Mouse (Mus musculus): ENCODE measurements at regions not wholly inside any gene's neighbourhood (a gene's known extent, or its start where the extent isn't known, plus 50 kb on each side); places are given as distances from the start of the nearest gene placed in this dataset.
"Not testable (repeated sequence)": the region's sequence is repeated elsewhere in the genome, so short reads cannot be mapped to it uniquely, and the experiment has no call there.

DNA sequence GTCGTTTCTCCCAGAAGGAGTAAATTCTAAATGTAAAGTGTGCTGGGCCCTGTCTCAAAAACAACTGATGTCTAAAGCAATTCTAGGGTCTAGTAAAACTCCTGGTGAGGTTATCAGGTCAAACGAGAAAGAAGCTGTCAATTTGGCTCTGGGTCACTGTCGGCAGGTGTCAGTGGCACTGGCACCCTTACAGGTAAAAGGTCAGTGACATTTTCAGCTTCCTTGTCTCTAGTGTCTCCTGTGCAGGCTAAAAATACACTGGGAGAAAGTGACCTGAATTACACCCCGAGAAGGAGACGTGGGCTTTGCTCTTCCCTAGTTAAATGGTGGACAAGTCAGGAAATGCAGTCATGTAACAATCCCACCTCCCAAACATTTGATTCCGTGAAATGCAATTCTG is 91.8 kb upstream of the Slc38a2 start:
- Histone ChIP-seq H3K36me3 (replicated peaks) (no peaks in the 10 kb centered on the region), H3K4me2 (no peak overlapping the region), H3K9ac (no peak overlapping the region), H3K4me3 (replicated peaks) (no peak overlapping the region), H3K27me3 (no peaks in the 10 kb centered on the region), H3K4me1 (replicated peaks) (no peaks in the 10 kb centered on the region), H3K27ac (replicated peaks) (no peak overlapping the region), H3K9me3 (replicated peaks) (no peaks in the 10 kb centered on the region)
- WGBS (ENCODE audit: insufficient replicate concordance) = 64% methylated on average over 6 of the region's 6 CpGs
- no peak for ATAC-seq (ENCODE audit: insufficient read depth)

DNA sequence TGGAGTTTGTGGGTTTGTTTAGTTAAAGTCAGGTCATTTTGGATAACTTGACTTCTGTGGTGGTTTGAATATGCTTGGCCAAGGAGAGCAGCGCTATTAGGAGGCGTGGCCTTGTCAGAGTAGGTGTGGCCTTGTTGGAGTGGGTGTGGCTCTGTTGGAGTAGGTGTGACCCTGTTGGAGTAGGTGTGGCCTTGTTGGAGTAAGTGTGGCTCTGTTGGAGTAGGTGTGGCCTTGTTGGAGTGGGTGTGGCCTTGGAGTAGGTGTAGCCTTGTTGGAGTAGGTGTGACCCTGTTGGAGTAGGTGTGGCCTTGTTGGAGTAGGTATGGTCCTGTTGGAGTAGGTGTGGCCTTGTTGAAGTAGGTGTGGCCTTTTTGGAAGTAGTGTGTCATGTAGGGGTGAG is 88.4 kb upstream of the Slc38a2 start:
- not testable (repeated sequence) for H3K9me3 ChIP-seq (replicated peaks); H3K9ac ChIP-seq; H3K4me1 ChIP-seq (replicated peaks); H3K27me3 ChIP-seq; H3K4me2 ChIP-seq; H3K27ac ChIP-seq (replicated peaks); ATAC-seq (ENCODE audit: insufficient read depth); H3K4me3 ChIP-seq (replicated peaks); H3K36me3 ChIP-seq (replicated peaks)
- 75% methylated on average over 2 of the region's 2 CpGs for WGBS (ENCODE audit: insufficient replicate concordance)

DNA sequence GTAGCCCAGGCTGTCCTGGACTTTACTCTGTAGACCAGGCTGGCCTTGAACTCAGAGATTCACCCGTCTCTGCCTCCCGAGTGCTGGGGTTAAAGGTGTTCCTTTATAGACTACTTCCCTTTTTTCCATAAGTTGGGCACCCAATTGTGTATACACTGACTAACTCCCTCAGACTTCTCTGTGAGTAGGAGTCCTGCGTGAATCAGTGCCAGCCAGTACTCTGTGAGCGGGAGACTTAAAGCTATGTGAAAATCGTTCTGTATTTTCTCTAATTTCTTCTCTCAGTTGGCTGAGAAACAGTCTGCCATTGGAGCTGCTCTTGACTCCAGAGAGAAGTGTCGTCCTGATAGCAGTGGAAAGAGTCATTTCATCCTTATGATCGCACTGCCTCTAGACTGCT is 85.0 kb upstream of the Slc38a2 start:
- H3K9me3 ChIP-seq (replicated peaks) = no peaks in the 10 kb centered on the region
- ATAC-seq (ENCODE audit: insufficient read depth) = no peak
- no peak overlapping the region for H3K4me3 ChIP-seq (replicated peaks)
- no peak overlapping the region for H3K27ac ChIP-seq (replicated peaks)
- H3K27me3 ChIP-seq = no peaks in the 10 kb centered on the region
- no peak overlapping the region for H3K4me2 ChIP-seq
- 73% methylated on average over 7 of the region's 7 CpGs for WGBS (ENCODE audit: insufficient replicate concordance)
- H3K4me1 ChIP-seq (replicated peaks) = no peaks in the 10 kb centered on the region
- H3K9ac ChIP-seq = no peak overlapping the region
- no peaks in the 10 kb centered on the region for H3K36me3 ChIP-seq (replicated peaks)

DNA sequence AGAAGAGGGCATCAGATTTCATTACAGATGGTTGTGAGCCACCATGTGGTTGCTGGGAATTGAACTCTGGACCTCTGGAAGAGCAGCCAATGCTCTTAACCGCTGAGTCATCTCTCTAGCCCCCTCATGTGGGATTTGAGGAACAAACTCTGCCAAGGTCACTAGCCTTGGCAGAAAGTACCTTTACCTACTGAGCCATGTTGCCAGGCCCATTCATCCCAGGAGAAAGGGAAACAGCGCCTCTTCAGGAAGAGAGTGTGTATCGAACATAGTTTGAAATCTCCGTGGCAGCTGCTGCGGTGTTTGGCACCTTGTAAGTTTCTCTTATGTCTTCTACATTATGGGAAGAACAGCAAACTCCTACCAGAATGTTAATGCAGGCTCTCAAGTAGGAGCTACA is 82.0 kb upstream of the Slc38a2 start:
- Histone ChIP-seq H3K9ac (no peak overlapping the region), H3K36me3 (replicated peaks) (no peaks in the 10 kb centered on the region), H3K27ac (replicated peaks) (no peak overlapping the region), H3K9me3 (replicated peaks) (no peaks in the 10 kb centered on the region), H3K4me1 (replicated peaks) (peaks cover 2% of the 10 kb centered on the region), H3K27me3 (no peaks in the 10 kb centered on the region), H3K4me3 (replicated peaks) (no peak overlapping the region), H3K4me2 (no peak overlapping the region)
- ATAC-seq (ENCODE audit: insufficient read depth) = no peak
- WGBS (ENCODE audit: insufficient replicate concordance) = 82% methylated on average over 5 of the region's 5 CpGs

DNA sequence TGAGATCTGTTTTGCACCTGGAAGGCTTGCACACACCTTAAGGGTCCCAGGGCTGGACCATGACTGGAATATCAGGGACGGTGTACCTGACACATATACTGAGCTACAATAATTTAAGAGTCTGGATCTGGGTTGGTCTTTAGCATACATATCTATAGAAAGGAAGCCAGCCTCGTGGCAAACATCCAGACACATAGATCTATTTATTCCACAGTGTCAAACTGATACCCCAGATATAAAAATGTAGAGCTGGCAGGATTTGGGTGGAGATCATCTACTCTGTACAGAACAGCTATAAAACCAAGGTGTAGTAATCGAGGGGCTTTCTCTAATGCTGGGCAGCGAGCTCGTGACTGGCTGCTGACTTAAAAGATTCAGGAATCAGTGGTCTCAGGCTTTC is 81.1 kb upstream of the Slc38a2 start:
- 63% methylated on average over 5 of the region's 5 CpGs for WGBS (ENCODE audit: insufficient replicate concordance)
- Histone ChIP-seq H3K9me3 (replicated peaks) (no peaks in the 10 kb centered on the region), H3K36me3 (replicated peaks) (no peaks in the 10 kb centered on the region), H3K4me2 (no peak overlapping the region), H3K27me3 (no peaks in the 10 kb centered on the region), H3K4me1 (replicated peaks) (peaks cover 6% of the 10 kb centered on the region), H3K9ac (no peak overlapping the region), H3K27ac (replicated peaks) (no peak overlapping the region), H3K4me3 (replicated peaks) (no peak overlapping the region)
- ATAC-seq (ENCODE audit: insufficient read depth) = no peak

DNA sequence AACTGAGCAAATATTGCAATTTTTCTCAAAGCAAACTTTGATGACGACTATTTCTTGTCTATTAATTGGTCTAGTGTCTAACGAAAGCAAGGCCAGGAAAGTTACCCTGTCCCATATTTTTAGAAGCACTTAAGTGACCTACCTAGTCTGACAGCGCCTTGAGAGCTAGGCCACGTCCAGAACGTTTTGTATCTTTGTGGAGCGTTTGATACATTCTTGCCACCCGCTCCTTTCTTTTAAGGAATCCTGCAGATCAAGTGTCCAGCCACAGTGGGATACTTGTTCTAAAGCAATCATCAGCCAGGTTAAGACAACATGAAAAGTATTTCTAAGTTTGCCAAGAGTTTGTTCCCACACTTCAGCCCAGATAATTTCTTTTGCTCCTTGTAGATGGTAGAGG is 79.8 kb upstream of the Slc38a2 start:
- 75% methylated on average over 7 of the region's 7 CpGs for WGBS (ENCODE audit: insufficient replicate concordance)
- peaks cover 9% of the 10 kb centered on the region for H3K4me1 ChIP-seq (replicated peaks)

DNA sequence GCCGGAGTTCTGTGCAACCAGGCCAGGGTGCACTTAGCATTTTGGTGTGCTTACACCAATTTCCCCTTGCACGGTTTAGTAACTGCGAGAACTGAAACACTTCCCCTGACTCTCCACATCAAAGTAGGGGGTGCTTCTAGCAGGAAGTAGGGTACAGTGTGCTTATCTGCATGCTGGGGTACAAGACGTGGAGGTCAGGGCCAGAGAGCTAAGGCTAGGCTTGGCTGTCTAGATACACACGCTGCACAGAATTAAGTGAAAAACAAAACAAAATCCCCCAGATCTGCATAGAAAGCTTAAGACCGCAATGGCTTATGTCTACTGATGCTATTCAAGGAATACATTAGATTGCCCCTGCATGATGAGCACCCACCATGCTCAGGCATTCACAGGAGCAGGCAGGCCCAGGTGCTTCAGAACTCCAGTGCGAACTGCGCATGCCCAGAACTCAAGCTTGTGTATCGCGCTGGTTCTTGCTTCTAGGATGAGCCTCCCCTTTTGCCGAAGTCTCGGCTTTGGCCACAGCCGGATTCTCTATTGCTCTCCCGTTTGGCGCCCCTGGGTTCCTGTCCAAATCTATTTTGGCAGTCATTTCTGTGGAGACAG is 78.9 kb upstream of the Slc38a2 start:
- Histone ChIP-seq H3K9me3 (replicated peaks) (no peaks in the 10 kb centered on the region), H3K4me3 (replicated peaks) (no peak overlapping the region), H3K36me3 (replicated peaks) (no peaks in the 10 kb centered on the region), H3K27me3 (no peaks in the 10 kb centered on the region), H3K27ac (replicated peaks) (no peak overlapping the region), H3K4me1 (replicated peaks) (peaks cover 10% of the 10 kb centered on the region), H3K9ac (no peak overlapping the region), H3K4me2 (no peak overlapping the region)
- 62% methylated on average over 15 of the region's 15 CpGs for WGBS (ENCODE audit: insufficient replicate concordance)
- ATAC-seq (ENCODE audit: insufficient read depth) = no peak

More for the DNA sequence above, 79.8 kb upstream of the Slc38a2 start:
- Histone ChIP-seq H3K4me2 (no peak overlapping the region), H3K9me3 (replicated peaks) (no peaks in the 10 kb centered on the region), H3K36me3 (replicated peaks) (no peaks in the 10 kb centered on the region), H3K4me3 (replicated peaks) (no peak overlapping the region), H3K27me3 (no peaks in the 10 kb centered on the region), H3K27ac (replicated peaks) (no peak overlapping the region), H3K9ac (no peak overlapping the region)
- no peak for ATAC-seq (ENCODE audit: insufficient read depth)

DNA sequence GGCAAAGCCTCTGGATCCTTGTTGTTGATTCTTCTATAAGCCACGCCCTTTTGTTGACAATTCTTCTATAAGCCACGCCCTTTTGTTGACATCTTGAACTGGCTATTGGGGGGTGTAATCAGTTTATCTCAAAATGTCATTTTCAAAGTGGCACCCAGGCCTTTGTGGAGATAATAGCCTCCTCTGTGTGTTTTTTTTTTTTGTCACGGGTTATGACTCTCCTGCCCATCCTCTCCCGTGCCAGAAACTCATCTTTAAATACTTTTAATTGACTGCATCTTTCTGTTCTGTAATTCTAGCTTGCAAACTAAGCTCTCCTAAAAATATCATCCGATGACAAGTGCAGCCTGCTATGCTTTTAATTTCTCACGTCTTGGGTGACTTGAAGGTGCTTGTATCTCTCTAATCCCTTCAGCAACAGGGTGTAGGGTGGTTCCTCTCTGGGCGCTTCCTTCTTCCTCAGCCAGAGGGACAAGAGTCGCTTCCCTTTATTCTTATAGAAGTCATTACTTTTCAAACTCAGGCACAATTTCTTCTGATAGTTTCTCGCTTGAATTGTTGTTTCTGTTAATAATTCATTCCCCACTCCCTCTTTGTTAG is 77.0 kb upstream of the Slc38a2 start:
- Histone ChIP-seq H3K27ac (replicated peaks) (no peak overlapping the region), H3K9me3 (replicated peaks) (no peaks in the 10 kb centered on the region), H3K4me2 (no peak overlapping the region), H3K9ac (no peak overlapping the region), H3K4me3 (replicated peaks) (no peak overlapping the region), H3K36me3 (replicated peaks) (no peaks in the 10 kb centered on the region), H3K27me3 (no peaks in the 10 kb centered on the region), H3K4me1 (replicated peaks) (peaks cover 10% of the 10 kb centered on the region)
- 36% methylated on average over 9 of the region's 9 CpGs for WGBS (ENCODE audit: insufficient replicate concordance)
- no peak for ATAC-seq (ENCODE audit: insufficient read depth)

DNA sequence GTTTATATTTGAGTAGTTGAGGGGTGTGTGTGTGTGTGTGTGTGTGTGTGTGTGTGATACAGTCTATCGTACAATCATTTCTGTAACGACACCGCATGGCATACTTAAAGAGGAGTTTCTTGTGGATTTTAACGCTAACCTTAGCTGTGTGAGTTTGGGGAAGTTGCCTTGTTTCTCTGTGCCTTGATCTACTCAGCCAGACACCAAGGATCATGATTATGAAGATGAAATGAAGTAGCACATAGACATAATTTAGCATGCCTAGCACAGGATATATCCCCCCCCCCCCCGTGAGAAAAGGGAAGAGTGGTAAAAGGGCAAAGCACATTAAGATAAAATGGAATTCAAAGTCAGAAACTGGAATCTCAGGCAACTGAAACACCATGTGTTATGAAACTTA is 75.6 kb upstream of the Slc38a2 start:
- H3K9me3 ChIP-seq (replicated peaks) = no peaks in the 10 kb centered on the region
- 58% methylated on average over 5 of the region's 5 CpGs for WGBS (ENCODE audit: insufficient replicate concordance)
- H3K9ac ChIP-seq = no peak overlapping the region
- ATAC-seq (ENCODE audit: insufficient read depth) = no peak
- H3K4me2 ChIP-seq = no peak overlapping the region
- H3K4me3 ChIP-seq (replicated peaks) = no peak overlapping the region
- no peak overlapping the region for H3K27ac ChIP-seq (replicated peaks)
- no peaks in the 10 kb centered on the region for H3K27me3 ChIP-seq
- H3K36me3 ChIP-seq (replicated peaks) = no peaks in the 10 kb centered on the region
- peaks cover 10% of the 10 kb centered on the region for H3K4me1 ChIP-seq (replicated peaks)

DNA sequence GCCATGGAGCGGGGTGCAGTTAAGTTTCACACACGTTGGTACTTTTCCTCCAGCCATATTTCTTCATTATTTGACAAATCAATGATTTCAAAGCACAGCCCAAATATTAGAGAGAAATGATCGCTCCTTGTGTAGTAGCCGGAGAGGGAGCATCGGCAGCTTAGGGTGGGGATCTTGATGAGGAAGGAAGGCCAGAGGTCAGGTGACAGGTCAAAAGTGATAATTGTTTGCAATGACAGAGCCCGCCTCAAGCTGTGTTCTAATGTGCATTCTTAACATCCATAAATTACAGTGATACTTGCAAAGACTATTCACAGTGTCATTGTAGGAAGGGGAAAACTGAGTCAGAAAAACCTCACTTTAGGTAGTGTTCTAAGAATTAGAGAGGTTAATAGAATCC is 75.1 kb upstream of the Slc38a2 start:
- Histone ChIP-seq H3K27ac (replicated peaks) (no peak overlapping the region), H3K27me3 (no peaks in the 10 kb centered on the region), H3K36me3 (replicated peaks) (no peaks in the 10 kb centered on the region), H3K4me3 (replicated peaks) (no peak overlapping the region), H3K4me1 (replicated peaks) (peaks cover 13% of the 10 kb centered on the region), H3K9ac (no peak overlapping the region), H3K9me3 (replicated peaks) (no peaks in the 10 kb centered on the region), H3K4me2 (no peak overlapping the region)
- no peak for ATAC-seq (ENCODE audit: insufficient read depth)
- 57% methylated on average over 6 of the region's 6 CpGs for WGBS (ENCODE audit: insufficient replicate concordance)

DNA sequence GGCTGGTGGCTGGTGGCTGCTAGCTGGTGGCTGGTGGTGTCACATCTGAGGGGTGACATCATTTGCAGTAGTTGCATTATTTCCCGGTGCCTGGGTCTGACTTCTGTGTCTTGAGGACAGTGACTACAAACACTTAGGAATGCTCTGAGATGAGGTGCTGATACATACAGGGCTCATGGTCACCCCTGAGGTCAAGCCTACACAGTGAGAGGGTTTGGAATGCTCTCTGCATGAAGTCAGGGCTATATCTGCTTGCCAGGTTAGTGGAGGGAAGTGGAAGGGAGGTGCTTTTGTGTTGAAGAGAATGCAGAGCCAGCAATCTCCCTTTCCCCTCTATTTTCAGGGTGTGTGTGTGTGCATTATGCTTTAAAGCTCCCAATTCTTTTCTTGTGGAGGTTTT is 74.1 kb upstream of the Slc38a2 start:
- no peaks in the 10 kb centered on the region for H3K36me3 ChIP-seq (replicated peaks)
- 67% methylated on average over 1 of the region's 1 CpGs for WGBS (ENCODE audit: insufficient replicate concordance)

DNA sequence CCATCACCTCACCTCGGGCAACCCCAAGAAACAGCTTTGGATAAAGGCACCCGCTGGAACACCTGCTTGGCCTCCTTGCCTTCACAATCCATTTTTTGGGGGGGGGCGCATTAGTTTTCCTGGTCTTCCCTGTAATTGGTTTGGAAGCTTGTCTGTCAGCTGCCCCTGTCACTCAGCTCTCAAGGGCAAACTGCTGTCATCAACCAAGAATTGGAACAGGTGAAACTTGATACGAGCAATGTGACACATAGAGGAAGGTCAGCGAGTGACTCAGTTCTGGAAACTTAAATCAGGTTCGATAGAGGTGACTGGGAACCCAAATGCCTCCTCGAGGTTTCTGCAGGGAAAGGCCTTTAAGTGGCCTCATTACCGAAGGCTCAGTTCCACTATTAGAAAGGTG is 73.2 kb upstream of the Slc38a2 start:
- Histone ChIP-seq H3K4me1 (replicated peaks) (peaks cover 22% of the 10 kb centered on the region), H3K27ac (replicated peaks) (no peak overlapping the region), H3K36me3 (replicated peaks) (no peaks in the 10 kb centered on the region), H3K4me2 (no peak overlapping the region), H3K9me3 (replicated peaks) (no peaks in the 10 kb centered on the region), H3K4me3 (replicated peaks) (no peak overlapping the region), H3K27me3 (no peaks in the 10 kb centered on the region), H3K9ac (no peak overlapping the region)
- ATAC-seq (ENCODE audit: insufficient read depth) = no peak
- 68% methylated on average over 8 of the region's 8 CpGs for WGBS (ENCODE audit: insufficient replicate concordance)

More for the DNA sequence above, 74.1 kb upstream of the Slc38a2 start:
- H3K27me3 ChIP-seq = no peaks in the 10 kb centered on the region
- no peak overlapping the region for H3K9ac ChIP-seq
- H3K4me2 ChIP-seq = no peak overlapping the region
- H3K4me1 ChIP-seq (replicated peaks) = peaks cover 17% of the 10 kb centered on the region
- ATAC-seq (ENCODE audit: insufficient read depth) = no peak
- no peak overlapping the region for H3K4me3 ChIP-seq (replicated peaks)
- no peaks in the 10 kb centered on the region for H3K9me3 ChIP-seq (replicated peaks)
- H3K27ac ChIP-seq (replicated peaks) = no peak overlapping the region
